Mouse (Mus musculus): Measurements from ENCODE around the gene Obox7. TPM values are rescaled to one million over a fixed set of nuclear protein-coding genes. Genes with fewer than 3 reads are reported as not detected.
A peak's percentile ranks its signal among the peaks of the same experiment; 100 is the strongest.
"Not testable (repeated sequence)": the region's sequence is repeated elsewhere in the genome, so short reads cannot be mapped to it uniquely, and the experiment has no call there.

The Obox7 gene
- not detected in 2 replicates for polyA plus RNA-seq (2014; fragmentation: Nextera tagmentation; extraction: Ambion mirVana)

GRCm38 (mm10) chr7:14659196-14659595 is at the start of gene Obox7:
Gene Obox7 (plus strand): TSS chr7:14659496.
- 83% methylated on average over 1 of the region's 1 CpGs for WGBS
- H3K9ac ChIP-seq (ENCODE audit: low read depth, low read length); ATAC-seq (replicated peaks; ENCODE audit: low FRiP score); H3K4me3 ChIP-seq (ENCODE audit: low read depth, low read length); H3K4me1 ChIP-seq (replicated peaks; ENCODE audit: control insufficient read depth, insufficient read depth, low read length); H3K9me3 ChIP-seq (ENCODE audit: control insufficient read depth, low read length); H3K27ac ChIP-seq (ENCODE audit: low read depth, low read length); H3K36me3 ChIP-seq (ENCODE audit: control insufficient read depth, insufficient read depth, low read length); DNase-seq (ENCODE audit: low spot score); H3K27me3 ChIP-seq (replicated peaks; ENCODE audit: control insufficient read depth, insufficient read depth, low read length); H3K4me2 ChIP-seq: not testable (repeated sequence)

GRCm38 (mm10) chr7:14622556-14623542 is 36.4 kb upstream of the Obox7 start:
- not testable (repeated sequence) for H3K27ac ChIP-seq (ENCODE audit: low read depth, low read length); H3K4me1 ChIP-seq (replicated peaks; ENCODE audit: control insufficient read depth, insufficient read depth, low read length); H3K36me3 ChIP-seq (ENCODE audit: control insufficient read depth, insufficient read depth, low read length); H3K9me3 ChIP-seq (ENCODE audit: control insufficient read depth, low read length); H3K9ac ChIP-seq (ENCODE audit: low read depth, low read length)
- H3K4me2 ChIP-seq, result peak overlapping the region; percentile 51
- peak overlapping the region; percentile 49 for H3K4me3 ChIP-seq (ENCODE audit: low read depth, low read length)
- H3K27me3 ChIP-seq (replicated peaks; ENCODE audit: control insufficient read depth, insufficient read depth, low read length), result peaks cover 18% of the 10 kb centered on the region
- 2% methylated on average over 84 of the region's 132 CpGs for WGBS
- peak; percentile 38 for DNase-seq (ENCODE audit: low spot score)
- peak; percentile 87 for ATAC-seq (replicated peaks; ENCODE audit: low FRiP score)

Other genes starting within 250 kb of the Obox7 start
- 1.9 and 3.3 TPM in 2 replicates for gene Sult2a8, start 212.7 kb upstream of the Obox7 start, polyA plus RNA-seq (2014; fragmentation: Nextera tagmentation; extraction: Ambion mirVana)
- not detected in 2 replicates for gene Sult2a7, start 165.3 kb upstream of the Obox7 start, polyA plus RNA-seq (2014; fragmentation: Nextera tagmentation; extraction: Ambion mirVana)
- gene Vmn1r90, start 96.0 kb upstream of the Obox7 start, polyA plus RNA-seq (2014; fragmentation: Nextera tagmentation; extraction: Ambion mirVana), result 0.04 and 0.11 TPM in 2 replicates

Data from liver, embryonic 11.5 days (tissue).